Mouse (Mus musculus) hindbrain, embryonic 12.5 days (tissue): ENCODE measurements around the gene Cask. TPM values are rescaled to one million over a fixed set of nuclear protein-coding genes. Genes with fewer than 3 reads are reported as not detected.

Experiments used
- ATAC-seq: fragments of 200-750 bp; cut with Nextera tagmentation; 2 replicates; pipeline ENCODE4 v1.8.0; 2017; ENCODE audit warnings: moderate TSS enrichment; ENCODE audit not compliant: low FRiP score
- H3K27ac ChIP-seq: fragments of 300-500 bp; sonication (generic); 2 replicates; pipeline ENCODE4 v1.5.1; 2016; ENCODE audit warnings: mild to moderate bottlenecking
- H3K27me3 ChIP-seq: fragments of 300-500 bp; sonication (generic); 2 replicates; pipeline ENCODE4 v1.6.1; 2016; ENCODE audit warnings: mild to moderate bottlenecking
- H3K36me3 ChIP-seq: fragments of 300-500 bp; sonication (generic); 2 replicates; pipeline ENCODE4 v1.6.1; 2016; ENCODE audit warnings: mild to moderate bottlenecking
- H3K4me1 ChIP-seq: fragments of 300-500 bp; sonication (generic); 2 replicates; pipeline ENCODE4 v1.6.1; 2016
- H3K4me2 ChIP-seq: fragments of 300-500 bp; sonication (generic); replicated peaks from 2 replicates; pipeline ENCODE4 v1.6.1; 2016; ENCODE audit warnings: mild to moderate bottlenecking
- H3K4me3 ChIP-seq: fragments of 300-500 bp; sonication (generic); 2 replicates; pipeline ENCODE4 v1.5.1; 2016; ENCODE audit warnings: mild to moderate bottlenecking
- H3K9ac ChIP-seq: fragments of 300-500 bp; sonication (generic); 2 replicates; pipeline ENCODE4 v1.6.1; 2016; ENCODE audit warnings: mild to moderate bottlenecking, moderate library complexity
- H3K9me3 ChIP-seq: fragments of 300-500 bp; sonication (generic); replicated peaks from 2 replicates; pipeline ENCODE4 v1.6.1; 2016; ENCODE audit warnings: mild to moderate bottlenecking
- WGBS: fragments of 180-500 bp; shearing (Covaris S2); methylation state at CpG from one replicate; pipeline ENCODE4 v1.1.7; 2016; 5-methylcytosine and 5-hydroxymethylcytosine counted together
- microRNA-seq: library from miRNA; unstranded; fragments of <30 nt; microRNA quantifications from one replicate; pipeline ENCODE4, GENCODE M21; 2017
- polyA plus RNA-seq: library from polyadenylated mRNA; unstranded; fragments of >200 nt; fragmentation: Nextera tagmentation; extraction: Ambion mirVana; gene quantifications from 2 replicates; pipeline ENCODE4 v1.2.1, GENCODE M21; 2016

The Cask gene
- polyA plus RNA-seq, 1 experiment from 2014 or later, result 25.9 TPM

DNA sequence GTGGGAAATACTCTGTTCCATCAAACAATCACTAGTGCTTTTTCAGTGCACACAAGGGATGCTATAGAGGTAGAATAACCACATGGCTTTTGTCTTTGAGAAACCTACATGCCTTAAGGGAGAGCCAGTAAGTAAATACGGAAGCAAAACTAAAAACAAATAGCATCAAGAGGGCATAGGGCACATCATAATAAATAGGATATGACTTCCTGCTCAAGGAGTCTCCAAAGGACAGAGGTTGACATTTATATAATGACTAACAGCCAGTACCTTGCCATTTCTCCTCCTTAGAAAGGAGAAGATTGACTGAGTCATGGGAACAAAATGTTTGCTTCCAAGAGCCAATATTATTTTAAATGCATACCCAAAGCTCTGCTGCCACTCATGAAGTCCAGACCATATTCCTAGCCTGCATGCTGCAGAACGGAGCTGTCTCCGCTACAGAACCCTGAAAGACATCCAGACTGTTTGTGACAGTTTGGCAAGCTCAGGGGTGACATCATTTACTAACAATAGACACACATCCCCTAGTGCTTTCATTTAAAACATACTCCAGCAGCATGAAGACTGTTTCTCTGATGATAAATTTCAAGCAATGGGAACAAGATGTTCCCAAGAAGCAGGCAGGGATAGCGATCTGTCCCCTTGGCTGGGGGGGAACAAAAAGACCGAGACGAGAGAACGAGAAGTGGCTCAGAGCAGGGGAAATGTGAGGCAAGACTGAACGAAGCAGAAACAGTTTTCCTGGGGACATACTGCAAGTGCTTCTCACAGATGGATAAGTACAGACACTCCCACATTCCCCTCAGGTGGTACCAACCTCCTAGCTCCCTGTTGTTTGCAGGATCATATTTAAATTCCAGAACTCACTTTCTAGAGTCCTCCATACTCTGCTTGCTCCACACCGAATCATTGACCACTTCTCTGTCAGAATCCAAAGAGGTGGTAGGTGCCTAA, 381.7 kb downstream of the Cask start:
- Histone ChIP-seq H3K9ac (no peak overlapping the region), H3K36me3 (no peaks in the 10 kb centered on the region), H3K4me2 (no peak overlapping the region), H3K27me3 (peaks cover 15% of the 10 kb centered on the region), H3K4me3 (no peak overlapping the region), H3K27ac (no peak overlapping the region), H3K9me3 (no peaks in the 10 kb centered on the region), H3K4me1 (no peaks in the 10 kb centered on the region)
- 79% methylated on average over 9 of the region's 9 CpGs for WGBS
- ATAC-seq, result no peak

GRCm38 (mm10) chrX:13467121-13467571, 384.0 kb downstream of the Cask start:
- H3K9ac ChIP-seq, result no peak overlapping the region
- H3K4me2 ChIP-seq, result no peak overlapping the region
- H3K27me3 ChIP-seq, result peaks cover 15% of the 10 kb centered on the region
- H3K4me1 ChIP-seq, result no peaks in the 10 kb centered on the region
- no peaks in the 10 kb centered on the region for H3K9me3 ChIP-seq
- no peak overlapping the region for H3K27ac ChIP-seq
- ATAC-seq, result no peak
- no peak overlapping the region for H3K4me3 ChIP-seq
- no peaks in the 10 kb centered on the region for H3K36me3 ChIP-seq
- 81% methylated on average over 6 of the region's 6 CpGs for WGBS

Small RNA genes within 50 kb of the gene (microRNA-seq; reads per million reads assigned to microRNA genes)
- not detected for gene Gm25246

Other genes with a start within 250 kb of the Cask start
- gene Gpr34, start 219.3 kb downstream of the Cask start, polyA plus RNA-seq, result 2.4 and 3.3 TPM in 2 replicates
- 0.56 and 0.67 TPM in 2 replicates for gene Gpr82, start 190.0 kb downstream of the Cask start, polyA plus RNA-seq